Mouse (Mus musculus): Measurements from ENCODE around the gene Zfp759. TPM values are rescaled to one million over a fixed set of nuclear protein-coding genes. Genes with fewer than 3 reads are reported as not detected.
"Not testable (repeated sequence)": the region's sequence is repeated elsewhere in the genome, so short reads cannot be mapped to it uniquely, and the experiment has no call there.

Zfp759 gene
- polyA plus RNA-seq, 1 experiment from 2014 or later: 1.9 TPM

DNA sequence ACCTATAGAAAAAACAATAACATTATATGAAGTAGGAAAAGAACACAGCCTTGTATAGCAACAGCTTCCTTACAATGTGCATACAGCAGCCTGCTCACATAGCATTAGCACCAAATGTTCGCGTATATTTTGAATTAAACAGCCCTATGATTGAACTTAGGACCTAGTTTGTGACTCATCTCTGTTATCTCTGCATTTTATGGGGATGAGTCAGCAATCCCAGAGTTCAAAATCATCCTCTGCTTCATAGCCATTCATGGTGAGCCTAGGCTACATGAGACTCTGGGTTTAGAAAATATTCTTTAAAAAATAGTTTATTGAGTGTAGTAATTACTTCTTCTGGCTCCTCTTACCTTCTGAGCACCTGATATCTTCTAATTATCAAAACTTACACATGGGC is 8.2 kb upstream of the Zfp759 start:
- no peak overlapping the region for H3K9ac ChIP-seq (replicated peaks)
- H3K36me3 ChIP-seq: no peaks in the 10 kb centered on the region
- ATAC-seq (ENCODE audit: insufficient number of reproducible peaks, insufficient read depth, low FRiP score, low TSS enrichment, low read depth): no peak
- no peaks in the 10 kb centered on the region for H3K9me3 ChIP-seq
- no peaks in the 10 kb centered on the region for H3K27me3 ChIP-seq
- no peak overlapping the region for H3K4me3 ChIP-seq (replicated peaks)
- H3K27ac ChIP-seq: no peak overlapping the region
- H3K4me1 ChIP-seq (replicated peaks): no peaks in the 10 kb centered on the region
- no peak overlapping the region for H3K4me2 ChIP-seq
- 94% methylated on average over 2 of the region's 2 CpGs for WGBS

DNA sequence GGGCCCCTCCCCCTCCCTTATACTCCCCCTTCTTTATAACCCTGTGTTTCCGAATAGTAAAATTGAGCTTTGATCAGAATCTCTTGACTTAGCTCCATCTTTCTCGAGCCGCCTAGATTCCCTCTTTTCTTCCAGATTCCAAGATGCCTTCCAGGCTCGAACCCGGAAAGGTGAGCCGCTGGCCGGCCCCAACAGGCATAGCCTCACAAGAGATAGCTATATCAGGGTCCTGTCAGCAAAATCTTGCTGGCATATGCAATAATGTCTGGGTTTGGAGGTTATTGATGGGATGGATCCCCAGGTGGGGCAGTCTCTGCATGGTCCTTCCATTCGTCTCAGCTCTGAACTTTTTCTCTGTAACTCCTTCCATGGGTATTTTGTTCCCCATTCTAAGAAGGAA is 5.3 kb upstream of the Zfp759 start, which contains the start of gene Rslcan18:
Rslcan18 (minus strand) TSS at position 101 of the 400 bp plus-strand sequence.
- ATAC-seq (ENCODE audit: insufficient number of reproducible peaks, insufficient read depth, low FRiP score, low TSS enrichment, low read depth); H3K27ac ChIP-seq; H3K4me2 ChIP-seq; H3K36me3 ChIP-seq; H3K9ac ChIP-seq (replicated peaks); H3K9me3 ChIP-seq; H3K4me3 ChIP-seq (replicated peaks); H3K27me3 ChIP-seq; H3K4me1 ChIP-seq (replicated peaks): not testable (repeated sequence)
- 93% methylated on average over 8 of the region's 8 CpGs for WGBS

DNA sequence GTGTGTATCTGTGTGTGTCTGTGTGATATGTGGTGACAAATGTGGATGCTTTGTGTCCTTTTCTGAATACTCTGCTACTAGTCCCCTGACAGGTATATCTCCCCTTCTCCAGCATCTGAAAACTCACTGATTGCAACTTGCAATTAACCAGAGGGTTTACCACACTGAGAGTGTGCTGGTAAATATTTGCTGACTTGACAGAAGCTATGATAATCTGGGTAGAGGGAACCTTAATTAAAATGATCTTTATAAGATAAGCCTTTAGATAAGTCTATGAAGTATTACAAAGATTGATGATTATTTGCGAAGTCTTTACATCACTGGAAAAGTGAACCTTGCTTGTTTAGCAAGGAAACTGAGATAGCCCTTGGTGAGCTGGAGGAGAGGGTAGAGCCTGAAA is 3.0 kb downstream of the Zfp759 start:
- WGBS: 92% methylated on average over 1 of the region's 1 CpGs
- Histone ChIP-seq H3K4me1 (replicated peaks) (no peaks in the 10 kb centered on the region; the same call in 1 of the 2 replicates), H3K27me3 (no peaks in the 10 kb centered on the region), H3K4me2 (no peak overlapping the region), H3K27ac (no peak overlapping the region), H3K4me3 (replicated peaks) (no peak overlapping the region), H3K36me3 (no peaks in the 10 kb centered on the region), H3K9ac (replicated peaks) (no peak overlapping the region), H3K9me3 (no peaks in the 10 kb centered on the region)
- ATAC-seq (ENCODE audit: insufficient number of reproducible peaks, insufficient read depth, low FRiP score, low TSS enrichment, low read depth): no peak

DNA sequence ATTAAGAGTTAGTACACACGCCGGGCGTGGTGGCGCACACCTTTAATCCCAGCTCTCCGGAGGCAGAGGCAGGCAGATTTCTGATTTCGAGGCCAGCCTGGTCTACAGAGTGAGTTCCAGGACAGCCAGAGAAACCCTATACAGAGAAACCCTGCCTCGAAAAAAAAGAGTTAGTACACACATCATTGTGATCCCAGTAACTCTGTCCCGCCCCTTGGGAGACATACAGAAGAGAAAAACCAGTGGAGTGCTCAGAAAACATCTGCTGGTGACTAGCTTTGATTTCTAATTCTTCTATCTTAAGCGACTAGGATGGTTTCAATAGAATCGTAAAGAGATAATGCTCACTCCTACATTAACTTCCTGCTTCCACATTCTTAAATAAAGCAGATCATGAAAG is 6.0 kb downstream of the Zfp759 start:
- not testable (repeated sequence) for H3K27ac ChIP-seq; H3K4me3 ChIP-seq (replicated peaks); H3K4me1 ChIP-seq (replicated peaks); H3K27me3 ChIP-seq; H3K36me3 ChIP-seq; H3K9ac ChIP-seq (replicated peaks); H3K9me3 ChIP-seq; ATAC-seq (ENCODE audit: insufficient number of reproducible peaks, insufficient read depth, low FRiP score, low TSS enrichment, low read depth)
- WGBS: 78% methylated on average over 10 of the region's 10 CpGs
- H3K4me2 ChIP-seq: peak overlapping the region; percentile 72

DNA sequence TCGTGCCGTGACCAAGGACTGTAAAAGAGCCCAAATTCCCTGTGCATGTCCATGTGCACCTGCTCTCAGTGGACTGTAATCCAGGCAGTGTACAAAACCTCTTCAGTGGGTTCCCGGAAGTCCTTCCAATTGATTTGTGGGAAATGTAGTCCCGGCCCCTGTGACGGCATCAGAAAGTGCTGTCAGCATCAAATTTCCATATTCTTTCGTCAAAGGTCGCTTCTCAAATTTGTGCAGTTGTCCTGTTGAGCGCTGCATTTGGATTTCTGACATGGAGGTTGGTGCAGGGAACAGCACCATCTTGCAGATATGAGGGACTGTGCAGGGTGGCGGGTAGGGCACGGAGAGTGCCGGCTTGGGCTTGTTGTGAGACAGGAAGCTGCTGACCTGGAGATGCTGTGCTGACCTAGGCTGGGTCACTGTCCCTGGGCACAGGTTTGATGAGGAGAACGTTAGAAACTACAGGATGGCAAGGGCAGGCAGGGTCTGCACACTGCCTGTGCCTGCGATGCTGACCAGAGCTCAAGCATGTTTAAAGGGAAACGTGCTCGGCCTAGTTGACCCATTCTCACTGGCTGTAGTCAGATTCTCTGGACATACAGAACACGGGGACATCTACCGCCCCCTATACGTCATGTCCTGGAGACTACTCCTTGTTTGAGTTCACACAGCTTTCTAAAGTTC is 6.7 kb downstream of the Zfp759 start:
- Histone ChIP-seq H3K27me3 (no peaks in the 10 kb centered on the region), H3K9ac (replicated peaks) (peak overlapping the region; percentile 72), H3K4me3 (replicated peaks) (peak overlapping the region; percentile 66), H3K4me2 (peak overlapping the region; percentile 72), H3K27ac (no peak overlapping the region), H3K9me3 (no peaks in the 10 kb centered on the region), H3K36me3 (no peaks in the 10 kb centered on the region), H3K4me1 (replicated peaks) (no peaks in the 10 kb centered on the region; the same call in 1 of the 2 replicates)
- 3% methylated on average over 18 of the region's 18 CpGs for WGBS
- peak; percentile 93 for ATAC-seq (ENCODE audit: insufficient number of reproducible peaks, insufficient read depth, low FRiP score, low TSS enrichment, low read depth)

DNA sequence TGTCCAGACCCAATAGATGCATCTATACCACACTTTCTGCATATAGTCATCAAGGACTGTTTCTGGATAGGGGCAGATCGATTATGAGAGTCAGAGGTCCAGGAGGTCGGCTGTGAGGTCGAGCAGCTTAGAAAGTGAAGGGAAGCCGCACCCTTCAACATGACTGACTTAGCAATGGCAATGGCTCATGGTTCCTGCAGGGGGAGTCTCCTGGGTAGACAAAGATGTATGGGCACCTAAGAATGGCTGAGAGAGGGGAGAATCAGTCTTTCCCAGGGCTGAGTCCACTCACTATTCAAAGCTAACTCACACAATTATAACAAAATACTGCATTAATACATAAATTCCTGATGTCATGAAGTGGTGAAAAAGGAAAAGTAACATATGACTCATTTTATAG is 44.7 kb downstream of the Zfp759 start:
- ATAC-seq (ENCODE audit: insufficient number of reproducible peaks, insufficient read depth, low FRiP score, low TSS enrichment, low read depth); H3K4me1 ChIP-seq (replicated peaks): not testable (repeated sequence)

DNA sequence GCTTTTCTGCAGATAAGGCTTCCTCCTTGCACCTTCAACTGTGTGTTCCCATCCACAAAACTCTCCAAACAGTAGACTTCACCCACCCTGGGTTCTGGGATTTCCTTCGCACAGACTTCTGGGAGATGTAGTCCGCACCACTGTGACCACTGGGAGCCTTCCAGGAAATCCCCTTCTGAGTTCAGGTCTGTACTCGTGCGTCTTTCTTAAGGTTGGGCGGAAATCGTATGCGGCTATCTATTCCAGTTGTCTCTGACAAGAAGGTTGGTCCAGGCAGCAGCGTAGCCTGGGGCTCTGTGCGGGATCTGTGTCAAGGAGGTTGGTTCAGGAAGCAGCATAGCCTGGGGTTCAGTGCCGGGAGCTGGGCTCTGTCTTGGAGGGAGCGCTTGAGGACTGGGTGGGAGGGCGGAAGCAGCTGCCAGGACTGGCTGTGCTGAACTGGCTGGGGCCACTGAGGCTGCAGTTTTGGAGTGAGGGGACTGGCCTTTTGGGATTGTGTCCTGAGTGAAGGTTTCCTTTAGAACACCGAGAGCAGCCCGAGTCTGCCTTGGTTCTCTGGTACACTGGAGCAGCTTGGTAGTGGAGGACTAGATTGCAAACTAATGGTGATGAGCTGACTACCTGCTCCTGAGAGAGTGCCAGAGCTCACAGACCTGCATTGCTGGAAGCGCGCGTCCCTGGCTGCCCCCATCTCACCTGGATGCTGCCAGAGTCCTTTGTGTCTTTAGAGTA is 51.7 kb downstream of the Zfp759 start, which contains the start of gene Rsl1:
Rsl1 (plus strand) TSS at position 192 of the 732 bp plus-strand sequence.
- peak; percentile 99 for ATAC-seq (ENCODE audit: insufficient number of reproducible peaks, insufficient read depth, low FRiP score, low TSS enrichment, low read depth)
- H3K27ac ChIP-seq: not testable (repeated sequence)

More for the DNA sequence above, 44.7 kb downstream of the Zfp759 start:
- not testable (repeated sequence) for H3K4me2 ChIP-seq; H3K9ac ChIP-seq (replicated peaks); H3K27me3 ChIP-seq; H3K9me3 ChIP-seq; H3K27ac ChIP-seq; H3K4me3 ChIP-seq (replicated peaks); H3K36me3 ChIP-seq
- 58% methylated on average over 4 of the region's 4 CpGs for WGBS

GRCm38 (mm10) chr13:67173723-67174055 is 52.2 kb downstream of the Zfp759 start:
- Histone ChIP-seq H3K9ac (replicated peaks) (peak overlapping the region; percentile 59; the same call in 1 of the 2 replicates), H3K4me2 (peak overlapping the region; percentile 61), H3K4me1 (replicated peaks) (no peaks in the 10 kb centered on the region), H3K36me3 (peaks cover 9% of the 10 kb centered on the region; the same call in 1 of the 2 replicates), H3K4me3 (replicated peaks) (peak overlapping the region; percentile 63), H3K27ac (no peak overlapping the region), H3K27me3 (no peaks in the 10 kb centered on the region), H3K9me3 (no peaks in the 10 kb centered on the region)
- 36% methylated on average over 5 of the region's 5 CpGs for WGBS
- no peak for ATAC-seq (ENCODE audit: insufficient number of reproducible peaks, insufficient read depth, low FRiP score, low TSS enrichment, low read depth)

More for the DNA sequence above, 51.7 kb downstream of the Zfp759 start, which contains the start of gene Rsl1:
- Histone ChIP-seq H3K9ac (replicated peaks) (peak within 1 kb of the TSS; percentile 59), H3K4me3 (replicated peaks) (peak within 1 kb of the TSS; percentile 63), H3K4me2 (peak within 1 kb of the TSS; percentile 61)
- H3K27me3 ChIP-seq; H3K36me3 ChIP-seq; H3K4me1 ChIP-seq (replicated peaks); H3K9me3 ChIP-seq: not testable (repeated sequence)
- WGBS: 1% methylated on average over 17 of the region's 17 CpGs

Other genes starting within 250 kb of the Zfp759 start
- 0.90 and 1.0 TPM in 2 replicates for gene Gm10767, start 216.7 kb upstream of the Zfp759 start, polyA plus RNA-seq (2016; fragmentation: Nextera tagmentation; extraction: Ambion mirVana)
- gene Zfp712, start 60.5 kb upstream of the Zfp759 start, polyA plus RNA-seq (2016; fragmentation: Nextera tagmentation; extraction: Ambion mirVana): 4.3 and 4.9 TPM in 2 replicates
- 8.4 and 8.7 TPM in 2 replicates for gene Zfp708, start 23.7 kb upstream of the Zfp759 start, polyA plus RNA-seq (2016; fragmentation: Nextera tagmentation; extraction: Ambion mirVana)
- 2.3 and 3.1 TPM in 2 replicates for gene Gm28557, start 13.1 kb upstream of the Zfp759 start, polyA plus RNA-seq (2016; fragmentation: Nextera tagmentation; extraction: Ambion mirVana)
- gene Rslcan18, start 5.4 kb upstream of the Zfp759 start, polyA plus RNA-seq (2016; fragmentation: Nextera tagmentation; extraction: Ambion mirVana): 0.17 and 0.29 TPM in 2 replicates
- 7.6 and 8.1 TPM in 2 replicates for gene Rsl1, start 51.5 kb downstream of the Zfp759 start, polyA plus RNA-seq (2016; fragmentation: Nextera tagmentation; extraction: Ambion mirVana)
- 2.1 and 2.7 TPM in 2 replicates for gene Zfp455, start 72.8 kb downstream of the Zfp759 start, polyA plus RNA-seq (2016; fragmentation: Nextera tagmentation; extraction: Ambion mirVana)
- gene Zfp458, start 156.8 kb downstream of the Zfp759 start, polyA plus RNA-seq (2016; fragmentation: Nextera tagmentation; extraction: Ambion mirVana): 1.5 and 2.0 TPM in 2 replicates
- 0.47 and 0.58 TPM in 2 replicates for gene Zfp457, start 184.8 kb downstream of the Zfp759 start, polyA plus RNA-seq (2016; fragmentation: Nextera tagmentation; extraction: Ambion mirVana)
- gene Zfp595, start 210.9 kb downstream of the Zfp759 start, polyA plus RNA-seq (2016; fragmentation: Nextera tagmentation; extraction: Ambion mirVana): 1.9 and 3.0 TPM in 2 replicates
- gene Gm28044, start 238.9 kb downstream of the Zfp759 start, polyA plus RNA-seq (2016; fragmentation: Nextera tagmentation; extraction: Ambion mirVana): not detected in 2 replicates
- gene Zfp953, start 238.9 kb downstream of the Zfp759 start, polyA plus RNA-seq (2016; fragmentation: Nextera tagmentation; extraction: Ambion mirVana): 1.2 and 1.3 TPM in 2 replicates

Data from limb, embryonic 12.5 days (tissue).